Mouse (Mus musculus): ENCODE results near the gene Rcn3.
"Not testable (repeated sequence)": the region's sequence is repeated elsewhere in the genome, so short reads cannot be mapped to it uniquely, and the experiment has no call there.

Gene Rcn3

GRCm38 (mm10) chr7:45092048-45092447 lies at the start of gene Rcn3:
Gene Rcn3 (minus strand): TSS chr7:45092221.
- no peak for DNase-seq (ENCODE audit: low read depth, low spot score)

GRCm38 (mm10) chr7:45141319-45141718 lies 49.3 kb upstream of the Rcn3 start:
- DNase-seq (ENCODE audit: low read depth, low spot score), result no peak

GRCm38 (mm10) chr7:45139904-45140723 lies 48.1 kb upstream of the Rcn3 start:
- DNase-seq (ENCODE audit: low read depth, low spot score), result no peak

DNA sequence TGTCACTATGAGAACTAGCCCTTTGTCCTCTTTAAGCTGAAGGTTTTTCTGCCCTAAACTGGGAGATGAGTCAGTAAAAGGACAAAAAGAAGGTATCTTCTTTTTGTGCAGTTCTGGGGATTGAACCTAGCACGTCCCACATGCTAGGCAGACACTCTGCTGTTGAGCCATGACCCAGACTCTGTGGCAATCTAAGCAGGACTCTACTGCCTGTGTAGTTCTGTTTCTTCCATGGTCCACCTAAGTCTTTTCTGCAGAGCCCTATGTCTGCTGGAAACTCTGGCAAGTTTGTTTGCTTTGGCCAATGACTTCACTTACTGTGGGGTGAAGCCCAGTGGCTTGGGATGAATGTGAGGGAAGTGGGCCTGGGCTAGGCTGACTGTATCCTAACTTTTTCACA lies 46.4 kb upstream of the Rcn3 start:
- DNase-seq (ENCODE audit: low read depth, low spot score), result no peak

DNA sequence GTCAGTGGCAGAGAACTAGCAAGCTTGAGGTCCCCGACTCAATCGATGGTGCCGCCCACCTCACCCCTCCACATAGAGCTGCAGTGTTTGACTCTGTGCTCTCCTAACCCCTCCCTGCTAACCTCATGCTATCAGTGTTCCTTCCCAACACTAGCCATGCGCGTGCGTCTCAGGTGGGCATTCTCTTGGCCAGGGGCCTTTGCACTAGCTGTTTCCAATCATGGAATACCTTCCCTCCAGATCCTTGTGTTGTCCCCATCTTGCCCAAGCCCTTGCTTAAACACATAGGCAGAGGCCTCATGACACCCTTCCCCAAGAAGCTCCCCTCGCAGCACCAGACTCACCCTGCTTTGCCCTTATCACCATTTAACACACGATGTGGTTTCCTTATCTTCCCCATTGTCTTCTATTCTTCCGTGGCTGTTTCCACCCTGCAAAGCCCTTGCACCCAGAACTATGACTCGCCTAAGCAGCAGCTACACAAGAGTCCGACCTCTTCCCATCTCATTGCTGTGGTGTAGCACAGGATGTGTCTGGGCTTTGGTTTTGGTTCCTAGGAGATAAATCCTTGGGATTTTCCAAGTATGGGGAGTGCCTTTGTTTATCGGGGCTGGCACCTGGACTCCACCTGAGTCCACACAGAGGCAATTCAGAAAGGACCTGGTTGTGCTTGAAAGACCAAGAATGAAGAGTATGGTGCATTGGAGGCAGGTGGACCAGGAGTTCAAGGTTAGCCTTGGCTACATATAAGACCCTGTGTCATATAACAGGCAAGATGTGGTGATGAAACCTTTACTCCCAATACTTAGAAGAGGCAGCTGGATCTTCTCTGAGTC lies 45.4 kb upstream of the Rcn3 start:
- DNase-seq (ENCODE audit: low read depth, low spot score), result no peak

DNA sequence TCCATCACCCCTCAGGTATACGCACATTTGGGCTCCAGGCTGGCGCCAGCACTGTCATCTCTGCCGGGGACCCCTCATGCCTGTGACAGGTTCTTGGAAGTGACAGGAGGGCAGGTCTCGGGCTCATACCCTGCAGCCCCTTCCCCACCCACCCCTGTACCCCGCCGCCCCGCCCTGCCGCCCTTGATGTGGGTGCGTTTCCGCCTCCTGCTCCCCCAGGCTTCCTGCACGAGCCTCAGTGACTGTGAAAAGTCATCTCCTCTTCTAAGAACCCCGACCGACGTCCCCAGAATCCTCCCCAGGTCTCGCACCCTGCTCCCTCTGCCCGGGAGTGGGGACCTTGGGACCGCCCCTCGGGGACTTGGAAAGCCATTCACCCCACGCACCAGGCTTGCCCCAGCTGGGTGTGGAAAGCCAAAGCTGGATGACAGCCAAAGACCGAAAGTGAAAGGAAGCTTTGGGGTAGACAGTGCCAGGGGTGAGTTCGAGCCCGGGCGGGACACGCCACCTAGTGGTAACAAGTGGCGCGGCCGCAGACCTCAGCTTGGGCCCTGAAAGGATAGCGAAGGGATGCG lies 44.1 kb upstream of the Rcn3 start, which contains the start of the genes Gm45713 and Flt3l:
Gene Gm45713 (minus strand): TSS at position 239 of the 575 bp plus-strand sequence.
Gene Flt3l (minus strand): TSS at position 440 of the 575 bp plus-strand sequence.
- peak; percentile 82 for DNase-seq (ENCODE audit: low read depth, low spot score)

DNA sequence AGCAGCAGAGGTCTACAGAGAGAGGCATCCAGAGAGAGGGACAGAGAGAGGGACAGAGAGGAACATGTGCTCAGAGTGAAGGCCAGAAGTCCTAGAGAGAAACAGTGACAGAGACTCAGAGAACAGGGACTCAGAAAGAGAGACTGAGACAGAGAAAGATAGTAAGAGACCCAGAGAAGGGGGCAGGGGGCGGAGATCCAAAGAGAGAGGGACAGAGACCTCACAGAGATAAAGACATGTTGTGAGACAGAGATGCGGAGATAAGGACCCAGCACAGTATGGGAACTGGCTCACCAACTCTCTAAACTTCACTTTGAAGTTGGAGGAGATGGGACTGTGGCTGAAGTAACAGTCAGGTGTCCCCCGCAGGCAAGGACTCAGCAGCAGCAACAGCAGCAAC lies 43.3 kb upstream of the Rcn3 start:
- no peak for DNase-seq (ENCODE audit: low read depth, low spot score)

DNA sequence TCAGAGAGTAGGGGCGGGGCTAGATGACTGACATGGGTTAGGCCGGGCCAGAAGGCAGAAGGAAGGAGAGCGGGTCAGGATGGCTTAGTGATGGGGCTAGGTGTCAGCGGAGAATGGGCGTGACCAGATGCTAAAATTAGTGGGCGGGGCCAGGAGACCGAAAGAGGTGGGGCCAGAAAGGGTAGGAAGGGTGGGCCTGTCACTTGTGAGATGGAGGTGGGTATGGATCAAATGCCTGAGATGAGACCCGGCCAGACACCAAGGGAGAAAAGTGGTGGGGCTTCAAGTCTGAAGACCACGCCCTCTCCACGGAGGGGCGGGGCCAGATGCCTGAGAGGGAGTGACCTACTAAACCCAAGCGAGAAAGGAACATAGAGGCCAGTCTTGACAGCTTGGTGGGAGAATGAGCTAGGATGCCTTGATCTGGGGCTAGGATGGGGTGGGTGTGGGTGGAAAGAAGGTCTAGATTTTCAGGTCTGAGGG lies 42.6 kb upstream of the Rcn3 start:
- no peak for DNase-seq (ENCODE audit: low read depth, low spot score)

DNA sequence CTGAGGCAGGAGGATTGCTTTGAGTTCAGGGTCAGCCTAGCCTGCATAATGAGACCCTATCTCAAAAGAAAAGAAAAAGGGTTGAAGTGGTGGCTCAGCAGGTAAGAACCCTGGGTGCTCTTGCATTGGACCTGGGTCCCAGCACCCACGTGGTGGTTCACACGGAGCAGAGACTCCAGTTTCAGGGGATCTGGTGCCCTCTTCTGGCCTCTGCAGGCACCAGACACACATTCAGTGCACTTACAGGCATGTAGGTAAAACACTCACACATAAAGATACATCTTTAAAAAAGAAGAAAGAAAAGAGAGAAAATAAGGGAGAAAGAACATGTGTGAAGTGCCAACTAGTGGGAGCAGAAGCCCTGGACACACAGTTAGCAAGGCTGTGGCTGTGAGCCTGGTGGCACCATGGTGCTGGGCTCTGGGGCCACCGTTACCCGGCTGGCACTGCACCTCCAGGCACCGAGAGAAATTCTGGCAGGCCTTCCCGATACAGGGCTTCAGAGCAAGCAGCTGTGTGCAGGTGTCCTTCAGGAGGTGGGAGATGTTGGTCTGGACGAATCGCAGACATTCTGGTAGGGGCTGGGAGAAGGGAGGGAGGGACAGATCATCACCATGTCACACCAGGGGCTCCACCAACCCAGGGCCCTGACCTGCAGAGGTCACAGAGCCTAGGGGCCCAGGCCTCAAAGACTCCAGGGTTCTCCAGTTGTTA lies 41.6 kb upstream of the Rcn3 start:
- DNase-seq (ENCODE audit: low read depth, low spot score), result no peak

- no peak for DNase-seq (ENCODE audit: low read depth, low spot score)
Measured at GRCm38 (mm10) chr7:45131850-45132249, 39.8 kb upstream of the Rcn3 start.

- DNase-seq (ENCODE audit: low read depth, low spot score), result no peak
Measured at GRCm38 (mm10) chr7:45129776-45130512, 37.9 kb upstream of the Rcn3 start.

- DNase-seq (ENCODE audit: low read depth, low spot score), result no peak
Measured at GRCm38 (mm10) chr7:45129318-45129717, 37.3 kb upstream of the Rcn3 start.

GRCm38 (mm10) chr7:45128624-45129246 lies 36.7 kb upstream of the Rcn3 start, which contains the start of gene Rpl13a:
Gene Rpl13a (minus strand): TSS chr7:45128761.
- peak; percentile 99 for DNase-seq (ENCODE audit: low read depth, low spot score)

- DNase-seq (ENCODE audit: low read depth, low spot score), result no peak
Measured at GRCm38 (mm10) chr7:45127700-45128224, 35.7 kb upstream of the Rcn3 start.

DNA sequence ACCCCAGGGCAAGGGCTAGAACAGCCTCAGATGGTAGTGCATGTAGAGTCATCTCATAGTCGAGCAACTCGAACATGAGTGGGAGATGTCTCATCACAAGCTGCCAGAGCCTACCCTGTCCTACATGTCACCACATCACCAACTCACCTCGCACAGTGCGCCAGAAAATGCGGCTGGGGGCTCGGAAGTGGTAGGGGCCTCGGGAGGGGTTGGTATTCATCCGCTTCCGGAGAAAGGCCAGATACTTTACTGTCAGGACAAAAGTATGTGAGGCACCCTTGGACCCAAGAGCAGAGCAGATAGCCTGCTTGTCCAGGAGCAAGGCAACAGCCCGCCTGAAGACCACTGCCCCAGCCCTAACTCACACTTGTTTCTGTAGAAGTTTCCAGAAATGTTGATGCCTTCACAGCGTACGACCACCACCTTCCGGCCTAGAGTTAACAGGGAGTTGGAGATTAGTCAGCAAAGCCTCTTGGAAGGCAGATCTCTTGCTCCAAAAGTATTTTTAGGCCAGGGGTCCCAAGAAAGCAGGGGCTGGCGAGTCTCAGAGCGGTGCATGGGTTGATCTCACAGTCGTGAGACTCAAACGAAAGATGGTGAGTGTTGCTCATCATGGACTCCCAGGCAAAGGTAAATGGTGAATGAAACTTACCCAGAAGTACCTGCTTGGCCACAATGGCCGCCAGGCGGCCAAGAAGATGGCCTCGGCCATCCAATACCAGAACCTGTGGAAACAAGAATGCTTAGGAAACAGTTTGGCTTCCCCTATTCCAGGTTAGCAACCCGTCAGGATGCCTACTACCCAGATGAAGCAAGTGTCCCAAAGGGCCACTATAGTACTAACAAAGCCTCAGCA lies 35.1 kb upstream of the Rcn3 start:
- DNase-seq (ENCODE audit: low read depth, low spot score), result no peak

DNA sequence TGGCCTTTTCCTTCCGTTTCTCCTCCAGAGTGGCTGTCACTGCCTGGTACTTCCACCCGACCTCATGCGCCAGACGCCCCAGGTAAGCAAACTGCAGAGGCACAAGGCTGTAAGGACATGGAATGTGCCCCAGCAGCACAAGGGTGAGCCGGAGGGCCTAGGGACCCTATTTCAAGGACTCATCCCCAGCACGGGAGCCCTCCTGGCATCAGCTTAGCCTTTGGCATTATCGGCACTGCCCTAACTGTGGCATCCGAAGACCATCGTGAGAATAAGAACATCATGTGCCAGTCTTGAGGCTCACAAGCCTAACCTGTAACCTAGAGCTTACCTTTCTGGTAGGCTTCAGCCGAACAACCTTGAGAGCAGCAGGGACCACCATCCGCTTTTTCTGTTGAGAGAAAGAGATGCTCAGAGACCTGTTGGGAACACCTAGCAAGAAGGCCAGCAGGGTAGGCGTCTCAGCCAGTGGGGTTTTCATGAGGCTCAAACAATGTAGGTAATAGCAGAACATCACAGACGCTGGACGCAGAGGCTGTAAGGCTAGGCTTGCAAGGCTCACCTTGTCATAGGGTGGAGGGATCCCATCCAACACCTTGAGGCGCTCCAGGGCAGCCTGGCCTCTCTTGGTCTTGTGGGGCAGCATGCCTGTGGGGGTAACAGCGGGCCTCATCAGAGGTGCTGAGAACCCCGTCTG lies 34.3 kb upstream of the Rcn3 start:
- DNase-seq (ENCODE audit: low read depth, low spot score), result no peak

DNA sequence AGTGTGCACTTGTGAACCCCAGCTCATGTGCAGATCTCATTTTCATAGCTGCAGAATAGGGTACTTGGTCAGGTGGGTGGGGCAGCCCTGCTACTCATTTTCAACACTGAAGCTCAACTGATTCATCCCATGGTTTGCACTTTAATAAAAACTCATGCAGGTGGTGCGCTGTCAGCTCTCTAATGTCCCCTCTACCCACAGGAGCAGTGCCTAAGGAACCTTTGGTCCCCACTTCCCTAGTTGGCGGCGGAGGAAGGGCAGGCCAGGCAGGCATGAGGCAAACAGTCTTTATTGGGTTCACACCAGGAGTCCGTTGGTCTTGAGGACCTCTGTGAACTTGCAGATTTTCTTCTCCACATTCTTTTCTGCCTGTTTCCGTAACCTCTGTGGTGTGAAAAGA lies 33.6 kb upstream of the Rcn3 start:
- not testable (repeated sequence) for DNase-seq (ENCODE audit: low read depth, low spot score)

DNA sequence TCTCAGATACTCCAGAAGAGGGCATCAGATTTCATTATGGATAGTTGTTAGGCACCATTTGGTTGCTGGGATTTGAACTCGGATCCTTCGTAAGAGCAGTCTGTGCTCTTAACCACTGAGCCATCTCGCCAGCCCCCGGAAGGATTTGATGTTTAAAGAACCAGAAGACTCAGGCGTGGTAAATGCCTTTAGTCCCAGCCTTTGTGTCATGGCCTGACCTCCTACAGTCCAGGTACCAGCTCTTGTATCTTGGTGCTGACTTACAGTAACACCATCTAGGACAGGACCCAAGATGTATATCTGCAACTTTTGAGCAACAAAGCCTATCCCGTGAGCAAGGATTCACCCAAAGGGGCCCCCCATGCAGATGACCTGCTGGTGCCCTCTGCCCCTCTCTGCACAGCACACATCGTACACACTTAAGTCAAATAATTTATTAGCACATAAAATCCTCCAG lies 33.2 kb upstream of the Rcn3 start:
- DNase-seq (ENCODE audit: low read depth, low spot score), result no peak
